Mouse (Mus musculus) hindbrain, embryonic 13.5 days (tissue): ENCODE data around the gene Gnb2. TPM values are rescaled to one million over a fixed set of nuclear protein-coding genes. Genes with fewer than 3 reads are reported as not detected.

Source experiments
- ATAC-seq: fragments of 200-750 bp; cut with Nextera tagmentation; 2 replicates; pipeline ENCODE4 v1.8.0; 2017; ENCODE audit warnings: moderate TSS enrichment; ENCODE audit not compliant: low FRiP score
- H3K27ac ChIP-seq: fragments of 300-500 bp; sonication (generic); 2 replicates; pipeline ENCODE4 v1.5.1; 2015; ENCODE audit warnings: inconsistent platforms, mild to moderate bottlenecking, moderate library complexity
- H3K27me3 ChIP-seq: fragments of 300-500 bp; sonication (generic); 2 replicates; pipeline ENCODE4 v1.6.1; 2015; ENCODE audit warnings: mild to moderate bottlenecking, inconsistent platforms
- H3K36me3 ChIP-seq: fragments of 300-500 bp; sonication (generic); 2 replicates; pipeline ENCODE4 v1.6.1; 2015; ENCODE audit warnings: mild to moderate bottlenecking, inconsistent platforms
- H3K4me1 ChIP-seq: fragments of 300-500 bp; sonication (generic); replicated peaks from 2 replicates; pipeline ENCODE4 v1.6.1; 2015; ENCODE audit warnings: inconsistent platforms
- H3K4me2 ChIP-seq: fragments of 300-500 bp; sonication (generic); 2 replicates; pipeline ENCODE4 v1.6.1; 2015; ENCODE audit warnings: inconsistent platforms, mild to moderate bottlenecking, moderate library complexity
- H3K4me3 ChIP-seq: fragments of 300-500 bp; sonication (generic); 2 replicates; pipeline ENCODE4 v1.5.1; 2015; ENCODE audit warnings: mild to moderate bottlenecking, inconsistent platforms
- H3K9ac ChIP-seq: fragments of 300-500 bp; sonication (generic); 2 replicates; pipeline ENCODE4 v1.6.1; 2015; ENCODE audit warnings: mild to moderate bottlenecking, inconsistent platforms
- H3K9me3 ChIP-seq: fragments of 300-500 bp; sonication (generic); 2 replicates; pipeline ENCODE4 v1.6.1; 2016; ENCODE audit warnings: inconsistent platforms
- WGBS: fragments of 180-500 bp; shearing (Covaris S2); methylation state at CpG from one replicate; pipeline ENCODE4 v1.1.7; 2015; 5-methylcytosine and 5-hydroxymethylcytosine counted together
- polyA plus RNA-seq: library from polyadenylated mRNA; unstranded; fragments of >200 nt; fragmentation: Nextera tagmentation; extraction: Ambion mirVana; gene quantifications from 2 replicates; pipeline ENCODE4 v1.2.1, GENCODE M21; 2015

Gnb2 gene
- polyA plus RNA-seq, 1 experiment from 2014 or later: 536 TPM

- H3K36me3 ChIP-seq: peaks cover 16% of the 10 kb centered on the region; the same call in 1 of the 2 replicates
- peak overlapping the region; percentile 97; the same call in 1 of the 2 replicates for H3K4me3 ChIP-seq
- H3K27ac ChIP-seq: 0 out of 2 replicates have a peak overlapping the region, but pooled peaks have one; percentile 0
- ATAC-seq: 0 out of 2 replicates have a peak, but pooled peaks have one; percentile 43
- H3K9me3 ChIP-seq: no peaks in the 10 kb centered on the region
- peaks cover 56% of the 10 kb centered on the region for H3K4me1 ChIP-seq
- peak overlapping the region; percentile 93 for H3K4me2 ChIP-seq
- 82% methylated on average over 11 of the region's 11 CpGs for WGBS
- peak overlapping the region; percentile 100 for H3K9ac ChIP-seq
- no peaks in the 10 kb centered on the region for H3K27me3 ChIP-seq
These were observed 20.2 kb downstream of the Gnb2 start for GRCm38 (mm10) chr5:137512847-137513794.

DNA sequence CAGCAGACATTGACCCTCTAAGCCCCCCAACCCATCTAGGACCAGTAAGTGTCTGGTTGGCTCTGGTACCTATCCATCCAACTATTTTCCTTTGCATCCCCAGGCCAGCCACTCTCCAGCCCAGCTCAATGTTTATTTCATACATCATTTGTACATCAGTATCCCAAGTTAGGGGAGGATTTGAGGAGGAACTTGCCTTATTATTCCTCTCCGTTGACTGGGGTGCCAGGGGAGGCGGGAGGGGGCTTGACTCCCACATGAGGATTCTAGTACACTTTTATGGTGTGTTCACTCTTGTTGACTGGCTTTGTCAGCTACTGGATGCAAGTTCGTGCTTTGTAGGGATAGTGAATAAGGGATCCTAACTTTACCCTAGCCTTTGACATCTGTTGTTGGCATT is 21.6 kb downstream of the Gnb2 start:
- peak overlapping the region; percentile 100 for H3K9ac ChIP-seq
- H3K4me3 ChIP-seq: peak overlapping the region; percentile 97
- H3K27ac ChIP-seq: peak overlapping the region; percentile 91
- no peaks in the 10 kb centered on the region for H3K9me3 ChIP-seq
- no peaks in the 10 kb centered on the region for H3K27me3 ChIP-seq
- no peak for ATAC-seq
- WGBS: 63% methylated on average over 3 of the region's 3 CpGs
- peaks cover 56% of the 10 kb centered on the region for H3K4me1 ChIP-seq
- H3K36me3 ChIP-seq: peaks cover 8% of the 10 kb centered on the region; the same call in 1 of the 2 replicates
- peak overlapping the region; percentile 93 for H3K4me2 ChIP-seq

- Histone ChIP-seq H3K4me2 (peak overlapping the region; percentile 93), H3K36me3 (peaks cover 8% of the 10 kb centered on the region; the same call in 1 of the 2 replicates), H3K9ac (peak overlapping the region; percentile 100), H3K27me3 (no peaks in the 10 kb centered on the region), H3K9me3 (no peaks in the 10 kb centered on the region), H3K4me1 (peaks cover 49% of the 10 kb centered on the region), H3K27ac (peak overlapping the region; percentile 91), H3K4me3 (peak overlapping the region; percentile 97)
- 2% methylated on average over 32 of the region's 83 CpGs for WGBS
- ATAC-seq: peak; percentile 33
These were observed 22.5 kb downstream of the Gnb2 start for GRCm38 (mm10) chr5:137510573-137511390.

- ATAC-seq: peak; percentile 77
These were observed 23.3 kb downstream of the Gnb2 start for GRCm38 (mm10) chr5:137510014-137510501.

GRCm38 (mm10) chr5:137504041-137504440 is 29.3 kb downstream of the Gnb2 start:
- WGBS: 88% methylated on average over 6 of the region's 6 CpGs
- no peak for ATAC-seq

More at GRCm38 (mm10) chr5:137510014-137510501, 23.3 kb downstream of the Gnb2 start:
- H3K4me1 ChIP-seq: peaks cover 42% of the 10 kb centered on the region
- peak overlapping the region; percentile 97 for H3K4me3 ChIP-seq
- H3K36me3 ChIP-seq: peaks cover 8% of the 10 kb centered on the region; the same call in 1 of the 2 replicates
- 4% methylated on average over 17 of the region's 52 CpGs for WGBS
- H3K9ac ChIP-seq: peak overlapping the region; percentile 100
- H3K27ac ChIP-seq: peak overlapping the region; percentile 91
- H3K4me2 ChIP-seq: peak overlapping the region; percentile 43
- H3K27me3 ChIP-seq: no peaks in the 10 kb centered on the region
- no peaks in the 10 kb centered on the region for H3K9me3 ChIP-seq

GRCm38 (mm10) chr5:137502667-137503110 is 30.6 kb downstream of the Gnb2 start:
- Histone ChIP-seq H3K4me1 (peaks cover 19% of the 10 kb centered on the region), H3K27me3 (no peaks in the 10 kb centered on the region), H3K36me3 (peaks cover 10% of the 10 kb centered on the region), H3K4me2 (peak overlapping the region; percentile 60), H3K9me3 (no peaks in the 10 kb centered on the region), H3K27ac (peak overlapping the region; percentile 96), H3K4me3 (peak overlapping the region; percentile 57), H3K9ac (peak overlapping the region; percentile 85)
- WGBS: under 1% methylated on average over 30 of the region's 30 CpGs
- peak; percentile 85 for ATAC-seq

More at GRCm38 (mm10) chr5:137504041-137504440, 29.3 kb downstream of the Gnb2 start:
- no peaks in the 10 kb centered on the region for H3K27me3 ChIP-seq
- no peak overlapping the region for H3K4me3 ChIP-seq
- H3K4me2 ChIP-seq: no peak overlapping the region
- H3K9ac ChIP-seq: no peak overlapping the region
- no peaks in the 10 kb centered on the region for H3K9me3 ChIP-seq
- H3K36me3 ChIP-seq: peaks cover 10% of the 10 kb centered on the region
- H3K4me1 ChIP-seq: peaks cover 19% of the 10 kb centered on the region
- H3K27ac ChIP-seq: no peak overlapping the region

DNA sequence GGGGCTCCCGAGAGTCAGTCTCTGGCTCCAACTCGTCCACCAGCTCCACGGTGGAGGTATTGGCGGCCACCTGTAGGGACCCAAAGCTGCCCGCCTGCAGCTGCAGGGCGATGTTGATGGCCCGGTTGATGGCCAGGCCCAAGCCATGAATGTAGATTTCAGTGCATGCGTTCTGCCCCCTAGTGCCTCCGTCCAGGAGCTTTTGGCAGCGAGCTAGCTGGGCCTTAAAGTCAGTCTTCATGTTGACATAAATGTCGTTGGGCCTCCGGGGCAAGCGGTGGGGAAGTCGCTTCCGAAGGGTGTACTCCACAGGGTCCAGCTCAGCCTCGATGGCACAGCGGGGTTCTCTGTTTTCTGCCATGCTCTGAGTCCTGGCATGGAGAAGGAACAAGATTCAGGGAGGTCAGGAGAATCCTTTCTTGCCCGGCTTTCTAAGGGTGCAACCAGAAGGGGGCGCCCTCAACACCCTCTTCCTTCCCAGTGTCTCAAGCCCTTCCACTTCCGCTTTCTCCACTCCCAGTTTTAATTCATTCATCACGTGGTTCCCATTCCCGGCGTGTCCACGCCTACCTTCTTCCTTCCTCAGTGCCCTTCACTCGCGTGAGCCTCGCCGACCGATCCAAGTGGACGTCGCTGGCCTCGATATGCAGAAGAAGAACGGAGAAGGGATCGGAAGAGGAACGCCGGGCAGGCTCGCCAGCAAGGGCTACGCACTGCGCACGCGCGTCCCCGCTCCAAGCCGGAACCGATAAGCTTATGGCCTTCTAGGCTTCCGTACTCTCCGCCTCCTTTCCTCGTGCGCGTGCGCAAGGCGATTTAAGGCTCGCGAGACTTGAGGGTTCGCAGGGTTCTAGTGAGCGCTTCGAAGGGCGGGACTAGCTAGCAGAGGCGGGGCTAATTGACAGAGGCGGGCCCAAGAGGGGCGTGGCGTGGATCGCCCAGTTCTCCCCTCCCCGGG is 31.3 kb downstream of the Gnb2 start, which contains the start of gene Pop7:
Gene Pop7 (minus strand): TSS at position 810 of the 958 bp plus-strand sequence.
- Histone ChIP-seq H3K9me3 (no peaks in the 10 kb centered on the region), H3K27me3 (no peaks in the 10 kb centered on the region), H3K27ac (peak within 1 kb of the TSS; percentile 96), H3K36me3 (peaks cover 10% of the 10 kb centered on the region), H3K4me2 (peak within 1 kb of the TSS; percentile 80), H3K4me3 (peak within 1 kb of the TSS; percentile 57), H3K4me1 (peaks cover 19% of the 10 kb centered on the region), H3K9ac (peak within 1 kb of the TSS; percentile 85)
- ATAC-seq: peak; percentile 94
- 2% methylated on average over 64 of the region's 64 CpGs for WGBS

DNA sequence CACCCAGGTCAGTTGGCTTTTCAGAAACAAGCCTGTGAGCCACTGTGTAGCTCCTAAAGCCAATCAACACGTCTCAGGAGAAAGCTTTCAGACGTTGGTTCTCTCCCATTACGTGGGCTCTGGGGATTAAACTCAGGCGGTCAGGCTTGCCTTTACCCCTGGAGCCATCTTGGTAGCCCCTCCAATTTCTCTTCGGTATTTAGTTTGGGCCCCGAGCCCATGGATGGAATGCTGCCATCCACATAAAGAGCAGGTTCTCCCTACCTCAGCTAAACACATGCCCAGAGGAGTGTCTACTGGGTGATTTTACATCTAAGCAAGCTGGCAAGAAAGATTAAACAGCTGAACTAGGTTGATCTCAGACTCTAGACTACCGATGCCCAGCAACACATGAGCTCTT is 33.1 kb downstream of the Gnb2 start:
- H3K36me3 ChIP-seq: peaks cover 10% of the 10 kb centered on the region
- no peak overlapping the region for H3K9ac ChIP-seq
- H3K4me1 ChIP-seq: peaks cover 19% of the 10 kb centered on the region
- H3K27ac ChIP-seq: no peak overlapping the region
- no peaks in the 10 kb centered on the region for H3K9me3 ChIP-seq
- no peak overlapping the region for H3K4me2 ChIP-seq
- WGBS: 94% methylated on average over 7 of the region's 7 CpGs
- no peak for ATAC-seq
- H3K27me3 ChIP-seq: no peaks in the 10 kb centered on the region
- no peak overlapping the region for H3K4me3 ChIP-seq

GRCm38 (mm10) chr5:137493831-137494230 is 39.5 kb downstream of the Gnb2 start:
- no peaks in the 10 kb centered on the region for H3K9me3 ChIP-seq
- no peak for ATAC-seq
- no peak overlapping the region for H3K4me2 ChIP-seq
- no peak overlapping the region for H3K9ac ChIP-seq
- no peak overlapping the region for H3K4me3 ChIP-seq
- no peak overlapping the region for H3K27ac ChIP-seq
- H3K36me3 ChIP-seq: no peaks in the 10 kb centered on the region
- WGBS: 80% methylated on average over 13 of the region's 13 CpGs
- no peaks in the 10 kb centered on the region for H3K27me3 ChIP-seq
- H3K4me1 ChIP-seq: no peaks in the 10 kb centered on the region

DNA sequence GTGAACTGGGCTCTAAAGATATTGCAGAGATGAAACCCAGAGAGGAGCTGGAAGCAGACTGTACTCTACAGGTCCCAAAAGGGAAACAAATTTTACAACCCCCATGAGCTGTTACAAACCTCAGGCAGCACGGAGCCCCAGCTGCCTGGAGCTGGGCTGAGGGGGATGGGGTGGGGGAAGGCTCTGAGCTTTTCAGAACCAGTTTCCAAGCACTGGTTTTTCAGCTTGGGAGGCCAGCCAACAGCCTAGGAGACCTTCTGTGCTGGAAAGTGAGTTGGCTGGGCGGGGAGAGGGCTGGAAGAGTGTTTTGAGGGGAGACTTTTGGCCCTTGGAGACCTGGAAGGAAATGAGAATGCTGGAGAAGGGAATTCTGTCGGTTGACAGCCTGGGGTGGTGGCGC is 41.8 kb downstream of the Gnb2 start:
- Histone ChIP-seq H3K9me3 (no peaks in the 10 kb centered on the region), H3K4me1 (no peaks in the 10 kb centered on the region), H3K27me3 (peaks cover 1% of the 10 kb centered on the region; the same call in 1 of the 2 replicates), H3K9ac (no peak overlapping the region), H3K4me2 (no peak overlapping the region), H3K36me3 (no peaks in the 10 kb centered on the region), H3K4me3 (no peak overlapping the region), H3K27ac (no peak overlapping the region)
- ATAC-seq: no peak
- WGBS: 68% methylated on average over 4 of the region's 4 CpGs

GRCm38 (mm10) chr5:137487616-137488015 is 45.7 kb downstream of the Gnb2 start:
- H3K4me1 ChIP-seq: peaks cover 14% of the 10 kb centered on the region
- no peak overlapping the region for H3K27ac ChIP-seq
- peaks cover 22% of the 10 kb centered on the region; the same call in 1 of the 2 replicates for H3K27me3 ChIP-seq
- no peak overlapping the region for H3K4me3 ChIP-seq
- ATAC-seq: no peak
- WGBS: 86% methylated on average over 7 of the region's 7 CpGs
- no peaks in the 10 kb centered on the region for H3K36me3 ChIP-seq
- H3K9ac ChIP-seq: no peak overlapping the region
- H3K9me3 ChIP-seq: no peaks in the 10 kb centered on the region
- H3K4me2 ChIP-seq: no peak overlapping the region
